Mouse (Mus musculus): Measurements from ENCODE around the gene Cdip1. TPM values are rescaled to one million over a fixed set of nuclear protein-coding genes. Genes with fewer than 3 reads are reported as not detected.

The Cdip1 gene
- polyA plus RNA-seq, 1 experiment from 2014 or later = 132 TPM

DNA sequence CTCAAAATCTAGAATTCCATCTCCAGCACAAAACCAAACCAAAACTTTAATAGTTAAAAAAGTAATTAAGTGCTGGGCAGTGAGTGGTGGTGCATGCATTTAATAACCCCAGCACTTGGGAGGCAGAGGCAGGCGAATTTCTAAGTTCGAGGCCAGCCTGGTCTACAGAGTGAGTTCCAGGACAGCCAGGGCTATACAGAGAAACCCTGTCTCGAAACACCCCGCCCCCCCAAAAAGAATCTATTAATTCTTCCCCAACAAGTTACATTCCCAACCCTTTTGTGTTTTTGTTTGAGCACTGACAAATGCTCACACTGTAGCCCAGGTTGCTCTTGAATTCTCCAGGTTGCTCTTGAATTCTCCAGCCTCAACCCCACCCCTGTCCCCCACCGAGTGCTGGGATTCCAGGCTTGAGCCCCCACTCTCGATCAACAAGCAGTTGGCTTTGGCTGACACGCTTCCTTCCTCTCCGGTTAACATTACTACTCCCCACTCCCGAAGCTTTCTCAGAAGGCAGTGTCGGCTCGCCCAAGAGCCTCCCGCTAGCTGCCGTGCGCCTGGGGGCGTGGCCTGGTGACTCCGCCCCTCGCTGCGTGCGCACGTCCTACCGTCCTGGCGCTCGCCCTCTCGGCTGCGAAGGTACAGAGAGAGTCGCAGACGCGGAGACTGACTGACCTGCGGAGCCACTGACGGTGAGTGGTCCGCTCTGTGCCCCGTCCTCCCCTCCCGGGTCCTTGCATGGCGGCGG, 64.1 kb downstream of the Cdip1 start, which contains the start of gene Hmox2:
TSS of gene Hmox2 (plus strand) at position 582 of the 748 bp plus-strand sequence.
- Histone ChIP-seq H3K27ac (peak within 1 kb of the TSS; percentile 85), H3K27me3 (replicated peaks) (no peaks in the 10 kb centered on the region), H3K4me1 (peaks cover 10% of the 10 kb centered on the region), H3K9ac (peak within 1 kb of the TSS; percentile 93), H3K9me3 (no peaks in the 10 kb centered on the region), H3K36me3 (replicated peaks) (no peaks in the 10 kb centered on the region), H3K4me2 (peak within 1 kb of the TSS; percentile 57), H3K4me3 (peak within 1 kb of the TSS; percentile 92)
- peak; percentile 97 for ATAC-seq (replicated peaks)
- WGBS = 6% methylated on average over 35 of the region's 35 CpGs

DNA sequence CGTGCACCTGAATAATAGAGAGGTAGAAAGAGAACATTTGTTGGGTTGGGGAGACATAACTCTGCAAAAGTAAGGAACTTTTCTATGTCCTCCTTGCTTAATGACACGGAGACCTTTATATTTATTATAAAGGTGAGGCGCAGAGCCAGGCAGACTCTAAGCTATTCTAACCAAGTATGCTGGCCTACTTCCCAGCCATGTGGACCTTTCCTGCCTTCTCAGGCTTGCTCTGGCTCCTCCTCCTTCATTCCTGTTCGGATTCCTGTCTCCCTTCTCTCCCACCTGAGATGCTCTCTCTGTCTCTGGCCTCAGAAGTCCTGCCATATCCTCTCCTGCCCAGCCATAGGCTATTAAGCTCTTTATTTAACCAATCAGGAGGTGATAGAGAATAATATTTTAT, 64.8 kb downstream of the Cdip1 start:
- Histone ChIP-seq H3K4me3 (no peak overlapping the region), H3K27me3 (replicated peaks) (no peaks in the 10 kb centered on the region), H3K4me1 (peaks cover 10% of the 10 kb centered on the region), H3K9me3 (no peaks in the 10 kb centered on the region), H3K27ac (no peak overlapping the region), H3K36me3 (replicated peaks) (no peaks in the 10 kb centered on the region), H3K4me2 (no peak overlapping the region), H3K9ac (no peak overlapping the region)
- no peak for ATAC-seq (replicated peaks)
- WGBS = 78% methylated on average over 4 of the region's 4 CpGs

DNA sequence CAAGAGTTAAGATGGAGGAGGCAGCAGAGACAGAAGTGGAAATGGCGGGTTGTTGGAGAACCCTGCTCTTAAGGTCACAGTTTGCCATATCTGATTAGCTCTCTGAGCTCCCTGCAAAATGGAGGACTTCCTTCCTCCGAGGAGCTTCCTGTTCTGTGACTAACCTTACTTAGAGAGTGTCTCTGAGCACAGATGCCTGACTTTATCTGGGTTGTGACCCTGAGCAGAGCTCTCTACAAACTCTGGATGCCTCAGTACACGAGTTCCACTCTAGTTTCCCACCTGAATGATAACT, 67.2 kb downstream of the Cdip1 start:
- Histone ChIP-seq H3K4me1 (peaks cover 15% of the 10 kb centered on the region), H3K4me2 (no peak overlapping the region), H3K9me3 (no peaks in the 10 kb centered on the region), H3K27me3 (replicated peaks) (no peaks in the 10 kb centered on the region), H3K27ac (no peak overlapping the region), H3K4me3 (no peak overlapping the region), H3K9ac (no peak overlapping the region), H3K36me3 (replicated peaks) (no peaks in the 10 kb centered on the region)
- no peak for ATAC-seq (replicated peaks)
- 76% methylated on average over 3 of the region's 3 CpGs for WGBS

GRCm38 (mm10) chr16:4722128-4722914, 67.8 kb downstream of the Cdip1 start:
- Histone ChIP-seq H3K9me3 (no peaks in the 10 kb centered on the region), H3K27ac (no peak overlapping the region), H3K4me2 (no peak overlapping the region), H3K9ac (no peak overlapping the region), H3K36me3 (replicated peaks) (no peaks in the 10 kb centered on the region), H3K4me3 (no peak overlapping the region), H3K4me1 (peaks cover 15% of the 10 kb centered on the region), H3K27me3 (replicated peaks) (no peaks in the 10 kb centered on the region)
- no peak for ATAC-seq (replicated peaks)
- WGBS = 79% methylated on average over 7 of the region's 7 CpGs

- Histone ChIP-seq H3K27me3 (replicated peaks) (no peaks in the 10 kb centered on the region), H3K27ac (peak within 1 kb of the TSS; percentile 92), H3K4me2 (peak within 1 kb of the TSS; percentile 92), H3K4me1 (peaks cover 9% of the 10 kb centered on the region), H3K4me3 (peak within 1 kb of the TSS; percentile 83), H3K9me3 (no peaks in the 10 kb centered on the region), H3K9ac (peak within 1 kb of the TSS; percentile 82), H3K36me3 (replicated peaks) (peaks cover 12% of the 10 kb centered on the region; the same call in 1 of the 2 replicates)
- peak; percentile 90 for ATAC-seq (replicated peaks)
- 12% methylated on average over 33 of the region's 33 CpGs for WGBS
These were observed 71.2 kb downstream of the Cdip1 start, which contains the start of gene Nmral1 for GRCm38 (mm10) chr16:4718753-4719518. Gene Nmral1, minus strand, starts transcription at chr16:4719356.

GRCm38 (mm10) chr16:4717866-4718265, 72.2 kb downstream of the Cdip1 start:
- peak overlapping the region; percentile 92 for H3K4me2 ChIP-seq
- H3K9ac ChIP-seq = 0 out of 2 replicates have a peak overlapping the region, but pooled peaks have one; percentile 82
- H3K27ac ChIP-seq = no peak overlapping the region
- ATAC-seq (replicated peaks) = no peak
- peak overlapping the region; percentile 83 for H3K4me3 ChIP-seq
- H3K9me3 ChIP-seq = no peaks in the 10 kb centered on the region
- no peaks in the 10 kb centered on the region for H3K27me3 ChIP-seq (replicated peaks)
- peaks cover 18% of the 10 kb centered on the region; the same call in 1 of the 2 replicates for H3K36me3 ChIP-seq (replicated peaks)
- peaks cover 9% of the 10 kb centered on the region for H3K4me1 ChIP-seq
- 58% methylated on average over 3 of the region's 3 CpGs for WGBS

DNA sequence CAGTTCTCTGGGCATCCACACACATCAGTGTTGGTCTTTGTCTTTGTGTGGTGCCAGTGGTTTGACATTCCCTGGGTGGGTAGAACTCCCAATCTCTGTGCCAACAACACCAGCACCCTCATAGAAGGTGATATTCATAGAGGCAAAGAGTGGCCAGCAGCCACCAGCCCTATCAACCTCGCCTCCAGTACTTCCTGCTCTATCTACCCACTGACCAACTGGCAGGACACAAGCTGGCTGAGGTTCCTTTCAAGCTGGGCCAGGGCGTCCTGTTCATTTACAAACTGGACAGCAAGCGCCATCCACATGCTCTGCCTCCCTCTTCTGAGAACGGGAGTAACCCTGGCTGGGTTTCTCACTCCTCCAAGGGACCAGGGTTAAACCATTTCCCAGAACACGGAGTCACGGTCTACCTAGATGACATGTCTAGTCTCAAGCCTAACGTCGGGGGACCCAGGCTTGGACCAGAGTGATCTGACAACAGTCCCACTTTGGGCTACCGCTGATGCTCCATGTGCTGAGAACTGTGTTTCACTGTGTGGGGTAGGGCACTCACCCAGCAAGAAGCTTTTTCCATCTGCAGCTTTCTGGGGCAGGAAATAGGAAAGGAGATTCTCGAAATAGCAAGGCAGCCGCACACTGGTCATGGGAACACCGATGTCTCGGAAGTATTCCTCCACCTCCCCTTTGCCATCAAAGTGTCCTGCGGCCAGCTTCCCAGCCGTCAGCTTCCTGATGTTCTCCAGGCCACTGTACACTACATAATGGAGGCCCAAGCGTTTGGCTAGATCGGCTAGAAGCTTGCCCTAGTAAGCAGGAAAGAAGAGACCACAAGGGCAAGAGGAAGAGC, 76.0 kb downstream of the Cdip1 start:
- Histone ChIP-seq H3K4me1 (peaks cover 9% of the 10 kb centered on the region), H3K4me2 (no peak overlapping the region), H3K27me3 (replicated peaks) (no peaks in the 10 kb centered on the region), H3K9me3 (no peaks in the 10 kb centered on the region), H3K4me3 (no peak overlapping the region), H3K36me3 (replicated peaks) (peaks cover 21% of the 10 kb centered on the region; the same call in 1 of the 2 replicates), H3K9ac (no peak overlapping the region), H3K27ac (no peak overlapping the region)
- no peak for ATAC-seq (replicated peaks)
- 95% methylated on average over 17 of the region's 17 CpGs for WGBS

DNA sequence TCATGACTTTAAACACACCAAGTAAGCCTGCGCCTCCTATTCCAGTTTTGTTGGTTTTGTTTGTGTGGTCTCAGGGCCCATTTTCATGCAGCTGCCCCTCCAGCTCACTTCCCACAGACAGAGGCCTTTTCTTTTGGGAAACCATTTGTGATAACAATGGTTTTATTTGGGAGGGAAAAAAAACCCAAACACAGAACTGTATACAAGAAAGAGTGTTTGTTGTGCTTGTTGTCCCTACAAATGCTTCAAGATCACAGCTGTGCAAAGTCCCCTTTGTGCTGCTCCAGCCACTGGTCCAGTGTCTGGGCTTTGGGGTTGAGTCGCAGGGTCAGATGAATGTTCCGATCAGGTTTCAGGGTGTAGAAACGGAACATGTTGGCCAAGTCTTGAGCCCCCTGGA, 78.9 kb downstream of the Cdip1 start:
- H3K9ac ChIP-seq = no peak overlapping the region
- peaks cover 38% of the 10 kb centered on the region for H3K36me3 ChIP-seq (replicated peaks)
- H3K4me1 ChIP-seq = no peaks in the 10 kb centered on the region
- H3K27ac ChIP-seq = no peak overlapping the region
- no peaks in the 10 kb centered on the region for H3K27me3 ChIP-seq (replicated peaks)
- ATAC-seq (replicated peaks) = no peak
- no peaks in the 10 kb centered on the region for H3K9me3 ChIP-seq
- WGBS = 99% methylated on average over 4 of the region's 4 CpGs
- no peak overlapping the region for H3K4me2 ChIP-seq
- no peak overlapping the region for H3K4me3 ChIP-seq

- no peak overlapping the region for H3K9ac ChIP-seq
- WGBS = 75% methylated on average over 4 of the region's 4 CpGs
- no peak overlapping the region for H3K4me3 ChIP-seq
- peaks cover 60% of the 10 kb centered on the region for H3K36me3 ChIP-seq (replicated peaks)
- H3K27me3 ChIP-seq (replicated peaks) = no peaks in the 10 kb centered on the region
- no peak overlapping the region for H3K4me2 ChIP-seq
- no peak overlapping the region for H3K27ac ChIP-seq
- H3K9me3 ChIP-seq = no peaks in the 10 kb centered on the region
- no peak for ATAC-seq (replicated peaks)
- no peaks in the 10 kb centered on the region for H3K4me1 ChIP-seq
These were observed 84.6 kb downstream of the Cdip1 start for GRCm38 (mm10) chr16:4705541-4705940.

DNA sequence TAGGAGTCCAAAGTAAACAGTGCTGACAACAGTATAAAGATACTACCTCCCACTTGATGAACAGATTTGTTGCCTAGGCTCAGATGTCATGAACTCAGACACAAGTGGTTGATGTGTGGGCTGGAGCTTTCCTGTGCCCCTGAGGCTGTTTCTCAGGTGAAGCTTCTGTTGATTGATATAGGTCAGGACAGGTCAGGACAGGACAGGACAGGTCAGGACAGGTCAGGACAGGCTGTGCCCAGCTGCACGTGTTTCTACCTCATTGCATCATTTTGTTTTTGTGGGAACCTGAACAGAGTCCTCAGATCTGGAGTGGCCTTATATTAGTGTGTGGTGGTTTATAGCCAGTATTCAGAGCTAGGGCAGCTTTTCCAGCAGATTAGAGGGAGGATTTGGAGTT, 87.4 kb downstream of the Cdip1 start:
- Histone ChIP-seq H3K27ac (no peak overlapping the region), H3K4me1 (no peaks in the 10 kb centered on the region), H3K9ac (no peak overlapping the region), H3K36me3 (replicated peaks) (peaks cover 60% of the 10 kb centered on the region), H3K9me3 (no peaks in the 10 kb centered on the region), H3K27me3 (replicated peaks) (no peaks in the 10 kb centered on the region), H3K4me2 (no peak overlapping the region), H3K4me3 (no peak overlapping the region)
- WGBS = 84% methylated on average over 1 of the region's 1 CpGs
- ATAC-seq (replicated peaks) = no peak

GRCm38 (mm10) chr16:4701211-4701610, 88.9 kb downstream of the Cdip1 start:
- H3K36me3 ChIP-seq (replicated peaks) = peaks cover 62% of the 10 kb centered on the region
- H3K9ac ChIP-seq = no peak overlapping the region
- H3K27me3 ChIP-seq (replicated peaks) = no peaks in the 10 kb centered on the region
- whole genome bisulfite sequencing = 94% methylated on average over 3 of the region's 3 CpGs
- H3K9me3 ChIP-seq = no peaks in the 10 kb centered on the region
- no peak for ATAC-seq (replicated peaks)
- no peak overlapping the region for H3K4me3 ChIP-seq
- no peaks in the 10 kb centered on the region for H3K4me1 ChIP-seq
- no peak overlapping the region for H3K4me2 ChIP-seq
- H3K27ac ChIP-seq = no peak overlapping the region

Measured in midbrain, embryonic 15.5 days (tissue).